Comparison of ENCODE assay signal across 12 mouse cellular contexts in genomic region chr15:87583921-87584621, GRCm38 (mm10). TPM values are rescaled to one million over a fixed set of nuclear protein-coding genes. Genes with fewer than 3 reads are reported as not detected.
DNase-seq lines count a peak whose midpoint lies in the region; ATAC-seq and TF ChIP-seq lines count a peak whose summit lies in the region.
"Had no signal": no experiment of that assay in that cellular context is flagged by ENCODE, and none has a peak within 500 bp of the region (broad histone marks: within the 10 kb centered on the region; RNA-seq: fewer than 3 reads in every experiment).

No protein-coding gene starts in this region.

- H3K36me3 ChIP-seq in midbrain, embryonic 11.5 days (ENCODE audit: control insufficient read depth, insufficient read depth, low read length), result no peaks in the 10 kb centered on the region
- no peaks in the 10 kb centered on the region for H3K36me3 ChIP-seq in midbrain, embryonic 10.5 days

- H3K4me2 ChIP-seq in midbrain, embryonic 11.5 days, result no peak overlapping the region
- H3K4me2 ChIP-seq: liver, embryonic 11.5 days had no signal

- H3K27ac ChIP-seq in cerebellum, adult 2 months (ENCODE audit: insufficient read depth, low read length), result no peak overlapping the region
- no peak overlapping the region for H3K27ac ChIP-seq in midbrain, embryonic 11.5 days (ENCODE audit: low read depth, low read length)
- H3K27ac ChIP-seq in midbrain, embryonic 10.5 days (replicated peaks), result no peak overlapping the region
- H3K27ac ChIP-seq: gastrocnemius, adult 2 months; macrophage had no signal

- no peak overlapping the region for H3K4me3 ChIP-seq in cerebellum, adult 2 months (replicated peaks; ENCODE audit: insufficient read depth, low read depth, low read length)
- no peak overlapping the region for H3K4me3 ChIP-seq in midbrain, embryonic 11.5 days (ENCODE audit: low read depth, low read length)
- no peak overlapping the region for H3K4me3 ChIP-seq in midbrain, embryonic 10.5 days
- H3K4me3 ChIP-seq: gastrocnemius, adult 2 months had no signal

- no peaks in the 10 kb centered on the region for H3K9me3 ChIP-seq in midbrain, embryonic 11.5 days (ENCODE audit: control insufficient read depth, low read length)
- H3K9me3 ChIP-seq in midbrain, embryonic 10.5 days (replicated peaks), result no peaks in the 10 kb centered on the region

- ATAC-seq in midbrain, embryonic 11.5 days (ENCODE audit: low FRiP score), result no peak

- no peaks in the 10 kb centered on the region for H3K27me3 ChIP-seq in cerebellum, adult 2 months (ENCODE audit: control insufficient read depth, insufficient read depth, low read length)
- H3K27me3 ChIP-seq in midbrain, embryonic 11.5 days (ENCODE audit: control insufficient read depth, insufficient read depth, low read length), result no peaks in the 10 kb centered on the region
- H3K27me3 ChIP-seq in midbrain, embryonic 10.5 days (ENCODE audit: low read depth, poor library complexity, severe bottlenecking), result no peaks in the 10 kb centered on the region

- peak; percentile 33 to 42 for DNase-seq in cerebellum, adult 2 months
- DNase-seq in cerebellum, adult 8-10 months, result no peak
- peak; percentile 73 for DNase-seq in midbrain, embryonic 11.5 days (ENCODE audit: low spot score, missing footprints)
- no peak for DNase-seq in midbrain, embryonic 10.5 days (ENCODE audit: low spot score)
- peak; percentile 65 for DNase-seq in layer of hippocampus, adult 9-11 months
- peak; percentile 58 to 60 for DNase-seq in right cerebral cortex, postnatal 10 days (ENCODE audit: low spot score in 2 of 2)
- no peak for DNase-seq in thymus, postnatal 36 days
- no peak for DNase-seq in kidney, adult 9 months
- DNase-seq: adrenal gland, adult 2 months; gastrocnemius, adult 2 months had no signal

- peaks cover 27% of the 10 kb centered on the region for H3K4me1 ChIP-seq in cerebellum, adult 2 months (ENCODE audit: control insufficient read depth, insufficient read depth, low read length)
- H3K4me1 ChIP-seq in midbrain, embryonic 11.5 days (ENCODE audit: control insufficient read depth, insufficient read depth, low read length), result peaks cover 2% of the 10 kb centered on the region; the same call in 1 of the 2 replicates
- H3K4me1 ChIP-seq in midbrain, embryonic 10.5 days, result peaks cover 10% of the 10 kb centered on the region

- no peak for TF ChIP-seq CTCF in cerebellum, adult 2 months (IDR thresholded peaks at IDR 0.05; ENCODE audit: borderline replicate concordance, insufficient read depth, low read depth, low read length)

- no peak for TF ChIP-seq POLR2A in cerebellum, adult 2 months (IDR thresholded peaks at IDR 0.05; ENCODE audit: borderline replicate concordance, insufficient read depth, low read length)

- 22% methylated on average over 26 of the region's 26 CpGs for WGBS in cerebellum, adult 2 months
- 91% methylated on average over 26 of the region's 26 CpGs for WGBS in midbrain, embryonic 11.5 days
- 92% methylated on average over 26 of the region's 26 CpGs for WGBS in midbrain, embryonic 10.5 days

- no peak overlapping the region for H3K9ac ChIP-seq in midbrain, embryonic 11.5 days (ENCODE audit: low read length)

RNA-seq across cellular contexts. Expression of gene Fam19a5, which starts 40.0 kb away (rescaled TPM):
- 95.4 and 101 TPM in 2 replicates for polyA plus RNA-seq in cerebellum, adult 2 months (2012; rRNA removed)
- polyA plus RNA-seq in midbrain, embryonic 11.5 days (2014; fragmentation: Nextera tagmentation; extraction: Ambion mirVana), result 5.8 TPM in 2 replicates
- polyA plus RNA-seq in midbrain, embryonic 10.5 days (2016; fragmentation: Nextera tagmentation; extraction: Ambion mirVana), result 5.9 TPM in 2 replicates
- polyA plus RNA-seq: macrophage had no signal

Comparison
In these comparisons a context has a peak if more than half of its experiments do, and no peak if none do; other contexts are left out.
1. DNase-seq: peak in cerebellum, adult 2 months (2 of 2), midbrain, embryonic 11.5 days (single experiment), layer of hippocampus, adult 9-11 months (single experiment) and right cerebral cortex, postnatal 10 days (2 of 2); none in cerebellum, adult 8-10 months (single experiment), midbrain, embryonic 10.5 days (single experiment), thymus, postnatal 36 days (0 of 2) and kidney, adult 9 months (single experiment).
2. RNA of gene Fam19a5, which starts 40.0 kb away (polyA plus RNA-seq): 95.4 to 101 TPM in cerebellum, adult 2 months; 5.9 TPM in midbrain, embryonic 10.5 days and 5.8 TPM in midbrain, embryonic 11.5 days; every median in the first group is over 10 times any median in the second.